Mouse (Mus musculus) neural tube, embryonic 13.5 days (tissue): ENCODE measurements around the gene Sept5. TPM values are rescaled to one million over a fixed set of nuclear protein-coding genes. Genes with fewer than 3 reads are reported as not detected.
A peak's percentile ranks its signal among the peaks of the same experiment; 100 is the strongest.

Experiments
- ATAC-seq: fragments of 200-750 bp; cut with Nextera tagmentation; 2 replicates; pipeline ENCODE4 v1.8.0; 2017; ENCODE audit warnings: low read depth, mild to moderate bottlenecking, moderate TSS enrichment, moderate library complexity
- H3K27ac ChIP-seq: fragments of 300-500 bp; sonication (generic); replicated peaks from 2 replicates; pipeline ENCODE4 v1.5.1; 2015; ENCODE audit warnings: moderate library complexity, mild to moderate bottlenecking, inconsistent platforms
- H3K27me3 ChIP-seq: fragments of 300-500 bp; sonication (generic); 2 replicates; pipeline ENCODE4 v1.6.1; 2015; ENCODE audit warnings: mild to moderate bottlenecking, inconsistent platforms
- H3K36me3 ChIP-seq: fragments of 300-500 bp; sonication (generic); 2 replicates; pipeline ENCODE4 v1.6.1; 2015; ENCODE audit warnings: mild to moderate bottlenecking, inconsistent platforms
- H3K4me1 ChIP-seq: fragments of 300-500 bp; sonication (generic); replicated peaks from 2 replicates; pipeline ENCODE4 v1.6.1; 2015; ENCODE audit warnings: inconsistent platforms
- H3K4me2 ChIP-seq: fragments of 300-500 bp; sonication (generic); 2 replicates; pipeline ENCODE4 v1.6.1; 2015; ENCODE audit warnings: inconsistent platforms, mild to moderate bottlenecking, moderate library complexity
- H3K4me3 ChIP-seq: fragments of 300-500 bp; sonication (generic); 2 replicates; pipeline ENCODE4 v1.5.1; 2015; ENCODE audit warnings: mild to moderate bottlenecking, inconsistent platforms
- H3K9ac ChIP-seq: fragments of 300-500 bp; sonication (generic); 2 replicates; pipeline ENCODE4 v1.6.1; 2015; ENCODE audit warnings: moderate library complexity, mild to moderate bottlenecking, inconsistent platforms
- H3K9me3 ChIP-seq: fragments of 300-500 bp; sonication (generic); 2 replicates; pipeline ENCODE4 v1.6.1; 2016; ENCODE audit warnings: inconsistent platforms
- WGBS: fragments of 180-500 bp; shearing (Covaris S2); methylation state at CpG from one replicate; pipeline ENCODE4 v1.1.7; 2015; 5-methylcytosine and 5-hydroxymethylcytosine counted together
- polyA plus RNA-seq: library from polyadenylated mRNA; unstranded; fragments of >200 nt; fragmentation: Nextera tagmentation; extraction: Ambion mirVana; gene quantifications from 2 replicates; pipeline ENCODE4 v1.2.1, GENCODE M21; 2015

The Sept5 gene
- polyA plus RNA-seq, 1 experiment from 2014 or later, result 189 TPM

GRCm38 (mm10) chr16:18598006-18598405 is 31.7 kb downstream of the Sept5 start:
- H3K36me3 ChIP-seq, result no peaks in the 10 kb centered on the region
- no peak for ATAC-seq
- no peak overlapping the region for H3K9ac ChIP-seq
- H3K4me2 ChIP-seq, result no peak overlapping the region
- H3K27ac ChIP-seq, result no peak overlapping the region
- H3K4me3 ChIP-seq, result no peak overlapping the region
- 88% methylated on average over 3 of the region's 3 CpGs for WGBS
- H3K9me3 ChIP-seq, result no peaks in the 10 kb centered on the region
- H3K27me3 ChIP-seq, result peaks cover 42% of the 10 kb centered on the region
- H3K4me1 ChIP-seq, result no peaks in the 10 kb centered on the region

GRCm38 (mm10) chr16:18596255-18596654 is 33.5 kb downstream of the Sept5 start:
- H3K27ac ChIP-seq, result no peak overlapping the region
- no peaks in the 10 kb centered on the region for H3K9me3 ChIP-seq
- no peak overlapping the region for H3K9ac ChIP-seq
- H3K27me3 ChIP-seq, result peaks cover 57% of the 10 kb centered on the region
- WGBS, result 50% methylated on average over 5 of the region's 5 CpGs
- peaks cover 6% of the 10 kb centered on the region for H3K4me1 ChIP-seq
- no peak overlapping the region for H3K4me3 ChIP-seq
- ATAC-seq, result no peak
- no peak overlapping the region for H3K4me2 ChIP-seq
- H3K36me3 ChIP-seq, result no peaks in the 10 kb centered on the region

- no peaks in the 10 kb centered on the region for H3K36me3 ChIP-seq
- ATAC-seq, result no peak
- peaks cover 76% of the 10 kb centered on the region for H3K27me3 ChIP-seq
- no peak overlapping the region for H3K4me3 ChIP-seq
- 81% methylated on average over 2 of the region's 2 CpGs for WGBS
- H3K9me3 ChIP-seq, result no peaks in the 10 kb centered on the region
- H3K27ac ChIP-seq, result no peak overlapping the region
- H3K9ac ChIP-seq, result no peak overlapping the region
- no peak overlapping the region for H3K4me2 ChIP-seq
- H3K4me1 ChIP-seq, result peaks cover 20% of the 10 kb centered on the region
Observed at GRCm38 (mm10) chr16:18593930-18594329, 35.8 kb downstream of the Sept5 start.

- under 1% methylated on average over 59 of the region's 59 CpGs for WGBS
- ATAC-seq, result no peak
Observed at GRCm38 (mm10) chr16:18591047-18592018, 38.4 kb downstream of the Sept5 start.

GRCm38 (mm10) chr16:18589804-18590790 is 39.7 kb downstream of the Sept5 start, which contains the start of gene Tbx1:
TSS of gene Tbx1 (minus strand) at chr16:18590671.
- Histone ChIP-seq H3K4me1 (peaks cover 50% of the 10 kb centered on the region), H3K4me3 (peak within 1 kb of the TSS; percentile 22), H3K27ac (no peak within 1 kb of the TSS), H3K27me3 (peaks cover 96% of the 10 kb centered on the region), H3K9me3 (no peaks in the 10 kb centered on the region), H3K4me2 (peak within 1 kb of the TSS; percentile 46), H3K36me3 (no peaks in the 10 kb centered on the region), H3K9ac (0 out of 2 replicates have a peak within 1 kb of the TSS, but pooled peaks have one; percentile 9)
- ATAC-seq, result peak; percentile 17; the same call in 1 of the 2 replicates
- WGBS, result 2% methylated on average over 48 of the region's 48 CpGs

More at GRCm38 (mm10) chr16:18591047-18592018, 38.4 kb downstream of the Sept5 start:
- Histone ChIP-seq H3K9ac (no peak overlapping the region), H3K4me1 (peaks cover 41% of the 10 kb centered on the region), H3K9me3 (no peaks in the 10 kb centered on the region), H3K27ac (no peak overlapping the region), H3K36me3 (no peaks in the 10 kb centered on the region), H3K27me3 (peaks cover 93% of the 10 kb centered on the region), H3K4me3 (peak overlapping the region; percentile 22), H3K4me2 (peak overlapping the region; percentile 40)

GRCm38 (mm10) chr16:18589080-18589621 is 40.6 kb downstream of the Sept5 start:
- no peak overlapping the region for H3K4me2 ChIP-seq
- no peaks in the 10 kb centered on the region for H3K9me3 ChIP-seq
- H3K9ac ChIP-seq, result no peak overlapping the region
- no peak for ATAC-seq
- peaks cover 50% of the 10 kb centered on the region for H3K4me1 ChIP-seq
- no peaks in the 10 kb centered on the region for H3K36me3 ChIP-seq
- H3K4me3 ChIP-seq, result no peak overlapping the region
- WGBS, result 11% methylated on average over 9 of the region's 9 CpGs
- H3K27ac ChIP-seq, result no peak overlapping the region
- H3K27me3 ChIP-seq, result peaks cover 97% of the 10 kb centered on the region

GRCm38 (mm10) chr16:18588738-18589055 is 41.1 kb downstream of the Sept5 start:
- WGBS, result 3% methylated on average over 31 of the region's 31 CpGs
- Histone ChIP-seq H3K36me3 (no peaks in the 10 kb centered on the region), H3K4me1 (peaks cover 50% of the 10 kb centered on the region), H3K27me3 (peaks cover 97% of the 10 kb centered on the region), H3K4me2 (peak overlapping the region; percentile 35), H3K9ac (no peak overlapping the region), H3K27ac (no peak overlapping the region), H3K9me3 (no peaks in the 10 kb centered on the region), H3K4me3 (peak overlapping the region; percentile 36; the same call in 1 of the 2 replicates)
- ATAC-seq, result no peak

GRCm38 (mm10) chr16:18587847-18588737 is 41.7 kb downstream of the Sept5 start:
- Histone ChIP-seq H3K4me3 (peak overlapping the region; percentile 36), H3K36me3 (no peaks in the 10 kb centered on the region), H3K27me3 (peaks cover 97% of the 10 kb centered on the region), H3K9ac (no peak overlapping the region), H3K4me1 (peaks cover 50% of the 10 kb centered on the region), H3K9me3 (no peaks in the 10 kb centered on the region), H3K27ac (no peak overlapping the region), H3K4me2 (peak overlapping the region; percentile 35)
- WGBS, result under 1% methylated on average over 57 of the region's 57 CpGs
- ATAC-seq, result no peak

GRCm38 (mm10) chr16:18586906-18587546 is 42.7 kb downstream of the Sept5 start:
- no peaks in the 10 kb centered on the region for H3K36me3 ChIP-seq
- no peak for ATAC-seq
- peaks cover 55% of the 10 kb centered on the region for H3K4me1 ChIP-seq
- 1% methylated on average over 34 of the region's 62 CpGs for WGBS
- H3K27me3 ChIP-seq, result peaks cover 100% of the 10 kb centered on the region
- no peak overlapping the region for H3K27ac ChIP-seq
- H3K4me2 ChIP-seq, result peak overlapping the region; percentile 55
- no peaks in the 10 kb centered on the region for H3K9me3 ChIP-seq
- peak overlapping the region; percentile 36 for H3K4me3 ChIP-seq
- peak overlapping the region; percentile 60; the same call in 1 of the 2 replicates for H3K9ac ChIP-seq

- Histone ChIP-seq H3K27me3 (peaks cover 100% of the 10 kb centered on the region), H3K27ac (no peak overlapping the region), H3K9me3 (no peaks in the 10 kb centered on the region), H3K4me1 (peaks cover 56% of the 10 kb centered on the region), H3K4me3 (peak overlapping the region; percentile 36), H3K4me2 (peak overlapping the region; percentile 55), H3K9ac (peak overlapping the region; percentile 60), H3K36me3 (no peaks in the 10 kb centered on the region)
- WGBS, result 1% methylated on average over 83 of the region's 83 CpGs
- ATAC-seq, result no peak
Observed at GRCm38 (mm10) chr16:18586076-18586905, 43.5 kb downstream of the Sept5 start.
